16 mouse cellular contexts compared by ENCODE assay signal in the genomic region with DNA sequence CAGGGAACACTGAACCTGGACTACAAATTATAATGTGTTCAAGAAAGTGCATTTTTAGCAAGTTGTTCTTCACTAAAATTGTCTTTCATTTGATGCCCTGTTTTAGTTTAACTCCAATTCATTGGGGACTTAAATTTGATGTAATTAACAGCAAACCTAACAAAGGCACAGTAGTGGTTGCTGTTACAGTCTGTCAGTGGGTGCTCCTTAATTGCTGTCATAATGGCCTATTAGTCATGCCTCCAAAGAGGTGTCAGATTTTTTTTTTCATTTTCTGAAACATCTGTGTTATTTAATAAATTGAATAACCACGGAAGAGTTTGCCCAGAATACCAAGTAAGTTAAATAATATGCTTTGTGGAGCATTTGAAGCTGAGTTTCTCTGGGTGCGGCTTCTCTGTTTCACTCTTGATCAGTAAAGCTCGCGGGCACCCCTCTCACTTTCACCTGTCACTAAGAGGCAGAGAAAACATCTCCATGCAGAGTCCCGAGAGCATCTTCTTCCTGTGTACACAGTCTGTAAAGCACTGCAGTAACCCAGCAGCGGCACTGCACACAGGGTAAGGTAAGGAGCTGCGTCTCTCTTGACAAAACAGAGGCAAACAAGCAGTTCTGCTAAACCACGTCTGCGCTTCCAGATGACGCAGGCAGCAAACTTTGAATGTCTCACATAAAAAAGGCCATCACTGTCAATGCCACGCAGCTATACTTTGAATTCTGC.
DNase-seq lines count a peak whose midpoint lies in the region; ATAC-seq and TF ChIP-seq lines count a peak whose summit lies in the region.
"Had no signal": no experiment of that assay in that cellular context is flagged by ENCODE, and none has a peak within 500 bp of the region (broad histone marks: within the 10 kb centered on the region; RNA-seq: fewer than 3 reads in every experiment).

No protein-coding gene starts in this region.

- H3K9ac ChIP-seq in lung, postnatal 0 days (replicated peaks; ENCODE audit: low read depth) = no peak overlapping the region
- H3K9ac ChIP-seq: liver, embryonic 12.5 days; lung, embryonic 14.5 days; midbrain, embryonic 12.5 days had no signal

- no peaks in the 10 kb centered on the region for H3K4me1 ChIP-seq in lung, postnatal 0 days (ENCODE audit: insufficient read depth, low read depth, low read length)
- H3K4me1 ChIP-seq: liver, embryonic 12.5 days; midbrain, embryonic 12.5 days had no signal

- no peak for ATAC-seq in lung, postnatal 0 days
- ATAC-seq: intestine, postnatal 0 days; liver, embryonic 12.5 days had no signal

- 75% methylated on average over 11 of the region's 11 CpGs for WGBS in lung, postnatal 0 days

- no peak overlapping the region for H3K27ac ChIP-seq in lung, postnatal 0 days (ENCODE audit: low read length)
- H3K27ac ChIP-seq: kidney, postnatal 0 days; left cerebral cortex, adult 2 months; liver, embryonic 12.5 days; midbrain, embryonic 12.5 days had no signal

- TF ChIP-seq EP300 in lung, postnatal 0 days (IDR thresholded peaks at IDR 0.05) = no peak

- peak; percentile 32 for DNase-seq in lung, postnatal 36 days
- no peak for DNase-seq in lung, postnatal 0 days (ENCODE audit: low spot score)
- peak; percentile 7 for DNase-seq in Muller cell, postnatal 12 days (ENCODE audit: inconsistent ontology term)
- peak; percentile 91 for DNase-seq in naive thymus-derived CD4-positive, alpha-beta T cell, adult 2 months (ENCODE audit: low read depth)
- no peak for DNase-seq in kidney, adult 8-10 months
- DNase-seq in gastrocnemius, postnatal 10 days = no peak
- DNase-seq in urinary bladder, postnatal 4 days (ENCODE audit: low spot score in 2 of 2) = no peak
- DNase-seq: adrenal gland, postnatal 36 days; cerebellum, adult 9-10 months; lung, embryonic 14.5 days had no signal

- no peaks in the 10 kb centered on the region for H3K9me3 ChIP-seq in lung, postnatal 0 days (ENCODE audit: low read length)
- H3K9me3 ChIP-seq: liver, embryonic 12.5 days; midbrain, embryonic 12.5 days had no signal

- TF ChIP-seq CTCF in lung, postnatal 0 days (IDR thresholded peaks at IDR 0.05) = no peak

- no peak overlapping the region for H3K4me2 ChIP-seq in lung, postnatal 0 days (replicated peaks; ENCODE audit: low read depth, low read length)
- H3K4me2 ChIP-seq: liver, embryonic 12.5 days; lung, embryonic 14.5 days; midbrain, embryonic 12.5 days had no signal

- H3K27me3 ChIP-seq in lung, postnatal 0 days (replicated peaks; ENCODE audit: insufficient read depth, low read length) = no peaks in the 10 kb centered on the region
- H3K27me3 ChIP-seq: liver, embryonic 12.5 days; midbrain, embryonic 12.5 days had no signal

- H3K4me3 ChIP-seq in lung, postnatal 0 days (ENCODE audit: low read depth, low read length) = no peak overlapping the region
- H3K4me3 ChIP-seq: left cerebral cortex, adult 2 months; liver, embryonic 12.5 days; midbrain, embryonic 12.5 days; myocyte had no signal

- peaks cover 16% of the 10 kb centered on the region for H3K36me3 ChIP-seq in lung, postnatal 0 days (ENCODE audit: insufficient read depth, low read length)

Comparison
In these comparisons a context has a peak if more than half of its experiments do, and no peak if none do; other contexts are left out.
1. DNase-seq: peak in lung, postnatal 36 days (single experiment), Muller cell, postnatal 12 days (single experiment) and naive thymus-derived CD4-positive, alpha-beta T cell, adult 2 months (single experiment); none in lung, postnatal 0 days (single experiment), kidney, adult 8-10 months (0 of 2), gastrocnemius, postnatal 10 days (single experiment) and urinary bladder, postnatal 4 days (0 of 2).